ENCODE assay signal across 12 mouse cellular contexts in the genomic region with DNA sequence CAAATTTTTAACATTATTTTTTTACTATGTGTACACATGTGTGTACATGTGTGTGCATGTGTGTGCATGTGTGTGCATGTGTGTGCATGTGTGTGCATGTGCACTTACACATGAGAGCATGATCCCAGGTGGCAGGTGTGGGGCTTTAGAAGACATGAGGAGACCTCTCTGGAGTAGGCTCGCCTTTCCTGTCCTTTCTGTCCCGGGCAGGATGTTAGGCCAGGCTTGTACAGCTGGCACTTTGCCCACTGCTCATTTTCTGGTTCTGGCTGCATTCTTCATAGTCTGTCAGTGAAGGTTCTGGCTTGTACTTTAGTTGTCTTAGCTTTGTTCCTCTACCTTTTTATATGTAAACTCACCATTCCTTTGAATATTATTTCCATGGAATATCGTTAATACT.
A peak's percentile ranks its signal among the peaks of the same experiment; 100 is the strongest.
DNase-seq lines count a peak whose midpoint lies in the region; ATAC-seq and TF ChIP-seq lines count a peak whose summit lies in the region.
"Had no signal": no experiment of that assay in that cellular context is flagged by ENCODE, and none has a peak within 500 bp of the region (broad histone marks: within the 10 kb centered on the region; RNA-seq: fewer than 3 reads in every experiment).

No protein-coding gene starts in this region.

- H3K36me3 ChIP-seq in kidney, adult 2 months (ENCODE audit: control insufficient read depth, insufficient read depth, low read length) = no peaks in the 10 kb centered on the region
- peaks cover 17% of the 10 kb centered on the region for H3K36me3 ChIP-seq in kidney, embryonic 15.5 days
- H3K36me3 ChIP-seq in intestine, embryonic 15.5 days = no peaks in the 10 kb centered on the region
- H3K36me3 ChIP-seq: embryonic facial prominence, embryonic 13.5 days; neural tube, embryonic 12.5 days had no signal

- no peak for ATAC-seq in kidney, embryonic 15.5 days (replicated peaks; ENCODE audit: low FRiP score)
- ATAC-seq in intestine, embryonic 15.5 days = no peak
- ATAC-seq: intestine, postnatal 0 days had no signal

- H3K9me3 ChIP-seq in kidney, embryonic 15.5 days (replicated peaks) = no peaks in the 10 kb centered on the region
- H3K9me3 ChIP-seq in intestine, embryonic 15.5 days = no peaks in the 10 kb centered on the region
- H3K9me3 ChIP-seq: embryonic facial prominence, embryonic 13.5 days; limb, embryonic 12.5 days; megakaryocyte, embryonic 14.5 days; neural tube, embryonic 12.5 days had no signal

- TF ChIP-seq CTCF in kidney, adult 2 months (conservative IDR thresholded peaks at IDR 0.05; ENCODE audit: insufficient read depth, insufficient read length, low read depth, low read length) = no peak

- no peak overlapping the region for H3K9ac ChIP-seq in kidney, embryonic 15.5 days
- no peak overlapping the region for H3K9ac ChIP-seq in intestine, embryonic 15.5 days
- H3K9ac ChIP-seq: embryonic facial prominence, embryonic 13.5 days; limb, embryonic 12.5 days; neural tube, embryonic 12.5 days had no signal

- H3K4me2 ChIP-seq in kidney, embryonic 15.5 days = no peak overlapping the region
- H3K4me2 ChIP-seq in intestine, embryonic 15.5 days (replicated peaks) = no peak overlapping the region
- H3K4me2 ChIP-seq: embryonic facial prominence, embryonic 13.5 days; limb, embryonic 12.5 days; neural tube, embryonic 12.5 days had no signal

- TF ChIP-seq POLR2A in kidney, adult 2 months (IDR thresholded peaks at IDR 0.05; ENCODE audit: low read depth, low read length) = no peak

- 44% methylated on average over 3 of the region's 3 CpGs for WGBS in kidney, adult 2 months
- 73% methylated on average over 3 of the region's 3 CpGs for WGBS in kidney, embryonic 15.5 days
- WGBS in intestine, embryonic 15.5 days = 42% methylated on average over 3 of the region's 3 CpGs

- no peak overlapping the region for H3K4me3 ChIP-seq in kidney, adult 2 months (ENCODE audit: insufficient read depth, low read depth, low read length)
- H3K4me3 ChIP-seq in kidney, embryonic 15.5 days (replicated peaks) = no peak overlapping the region
- H3K4me3 ChIP-seq in intestine, embryonic 15.5 days (replicated peaks) = no peak overlapping the region
- H3K4me3 ChIP-seq: embryonic facial prominence, embryonic 13.5 days; limb, embryonic 12.5 days; megakaryocyte, embryonic 14.5 days; neural tube, embryonic 12.5 days had no signal

- no peaks in the 10 kb centered on the region for H3K4me1 ChIP-seq in kidney, adult 2 months (ENCODE audit: control insufficient read depth, insufficient read depth, low read length)
- no peaks in the 10 kb centered on the region for H3K4me1 ChIP-seq in kidney, embryonic 15.5 days
- H3K4me1 ChIP-seq in intestine, embryonic 15.5 days (replicated peaks) = 0 out of 2 replicates have a peak, but pooled peaks cover 7% of the 10 kb centered on the region
- H3K4me1 ChIP-seq: embryonic facial prominence, embryonic 13.5 days; megakaryocyte, embryonic 14.5 days; neural tube, embryonic 12.5 days had no signal

- no peaks in the 10 kb centered on the region for H3K27me3 ChIP-seq in kidney, adult 2 months (replicated peaks; ENCODE audit: control insufficient read depth, insufficient read depth, low read length)
- H3K27me3 ChIP-seq in kidney, embryonic 15.5 days = no peaks in the 10 kb centered on the region
- no peaks in the 10 kb centered on the region for H3K27me3 ChIP-seq in intestine, embryonic 15.5 days (replicated peaks)
- H3K27me3 ChIP-seq: embryonic facial prominence, embryonic 13.5 days; limb, embryonic 12.5 days; megakaryocyte, embryonic 14.5 days; neural tube, embryonic 12.5 days had no signal

- DNase-seq in kidney, adult 2 months = peak; percentile 65
- peak; percentile 17 for DNase-seq in 3T3-L1 (ENCODE audit: low read depth, low spot score)
- DNase-seq in adipocyte (ENCODE audit: low spot score) = peak; percentile 39
- DNase-seq in cerebellum, postnatal 10 days = peak; percentile 78 to 79
- DNase-seq in layer of hippocampus, adult 18-20 months (ENCODE audit: low spot score in 2 of 2) = no peak

- H3K27ac ChIP-seq in kidney, adult 2 months (ENCODE audit: insufficient read depth, low read depth, low read length) = no peak overlapping the region
- H3K27ac ChIP-seq in kidney, embryonic 15.5 days = no peak overlapping the region
- H3K27ac ChIP-seq in intestine, embryonic 15.5 days = no peak overlapping the region
- H3K27ac ChIP-seq: embryonic facial prominence, embryonic 13.5 days; limb, embryonic 12.5 days; neural tube, embryonic 12.5 days had no signal

Comparison
In these comparisons a context has a peak if more than half of its experiments do, and no peak if none do; other contexts are left out.
1. DNase-seq: peak in kidney, adult 2 months (single experiment), 3T3-L1 (single experiment), adipocyte (single experiment) and cerebellum, postnatal 10 days (2 of 2); none in layer of hippocampus, adult 18-20 months (0 of 2).